26 mouse cellular contexts compared by ENCODE assay signal in genomic region chr16:83271869-83272268, GRCm38 (mm10).
DNase-seq lines count a peak whose midpoint lies in the region; ATAC-seq and TF ChIP-seq lines count a peak whose summit lies in the region.
"Had no signal": no experiment of that assay in that cellular context is flagged by ENCODE, and none has a peak within 500 bp of the region (broad histone marks: within the 10 kb centered on the region; RNA-seq: fewer than 3 reads in every experiment).

No protein-coding gene starts in this region.

- no peak for TF ChIP-seq CTCF in hindbrain, postnatal 0 days (IDR thresholded peaks at IDR 0.05; ENCODE audit: low read depth)

- no peak overlapping the region for H3K4me2 ChIP-seq in forebrain, embryonic 11.5 days (ENCODE audit: low read depth, low read length, severe bottlenecking)
- H3K4me2 ChIP-seq in forebrain, embryonic 12.5 days: no peak overlapping the region
- no peak overlapping the region for H3K4me2 ChIP-seq in hindbrain, embryonic 11.5 days (replicated peaks; ENCODE audit: low read depth, low read length)
- no peak overlapping the region for H3K4me2 ChIP-seq in hindbrain, postnatal 0 days (ENCODE audit: low read depth, low read length)
- H3K4me2 ChIP-seq in midbrain, embryonic 12.5 days (replicated peaks): no peak overlapping the region
- H3K4me2 ChIP-seq in midbrain, embryonic 16.5 days (ENCODE audit: low read length): no peak overlapping the region
- H3K4me2 ChIP-seq in midbrain, embryonic 15.5 days: no peak overlapping the region
- H3K4me2 ChIP-seq: embryonic facial prominence, embryonic 12.5 days; forebrain, embryonic 13.5 days; forebrain, embryonic 15.5 days had no signal

- peak; percentile 39; the same call in 1 of the 2 replicates for ATAC-seq in forebrain, embryonic 11.5 days (replicated peaks; ENCODE audit: low FRiP score)
- ATAC-seq in forebrain, embryonic 12.5 days (ENCODE audit: low FRiP score): no peak
- peak; percentile 49; the same call in 1 of the 2 replicates for ATAC-seq in hindbrain, embryonic 11.5 days (ENCODE audit: low FRiP score)
- ATAC-seq in hindbrain, postnatal 0 days: no peak
- ATAC-seq in midbrain, embryonic 12.5 days (ENCODE audit: low FRiP score, low read depth): peak; percentile 93
- no peak for ATAC-seq in midbrain, embryonic 16.5 days
- peak; percentile 33; the same call in 1 of the 2 replicates for ATAC-seq in midbrain, embryonic 15.5 days (replicated peaks)
- ATAC-seq: activated CD4-positive, CD25-positive, alpha-beta regulatory T cell, adult 4 months; CD4-positive, CD25-positive, alpha-beta regulatory T cell, adult 4 months; forebrain, embryonic 13.5 days; forebrain, embryonic 15.5 days; Patski had no signal

- H3K27ac ChIP-seq in forebrain, embryonic 11.5 days (ENCODE audit: low read depth, low read length): no peak overlapping the region
- H3K27ac ChIP-seq in forebrain, embryonic 12.5 days: no peak overlapping the region
- no peak overlapping the region for H3K27ac ChIP-seq in hindbrain, embryonic 11.5 days (ENCODE audit: low read depth, low read length)
- H3K27ac ChIP-seq in hindbrain, postnatal 0 days: no peak overlapping the region
- H3K27ac ChIP-seq in midbrain, embryonic 12.5 days (replicated peaks): no peak overlapping the region
- H3K27ac ChIP-seq in midbrain, embryonic 16.5 days (ENCODE audit: low read length): no peak overlapping the region
- no peak overlapping the region for H3K27ac ChIP-seq in midbrain, embryonic 15.5 days
- H3K27ac ChIP-seq in midbrain, embryonic 10.5 days (replicated peaks): no peak overlapping the region
- H3K27ac ChIP-seq: embryonic facial prominence, embryonic 10.5 days; embryonic facial prominence, embryonic 12.5 days; forebrain, embryonic 13.5 days; forebrain, embryonic 15.5 days had no signal

- no peak for DNase-seq in forebrain, embryonic 11.5 days (ENCODE audit: low spot score)
- DNase-seq in hindbrain, embryonic 11.5 days (ENCODE audit: low spot score): no peak
- no peak for DNase-seq in hindbrain, postnatal 0 days (ENCODE audit: low spot score)
- no peak for DNase-seq in midbrain, embryonic 10.5 days (ENCODE audit: low spot score)
- DNase-seq: adrenal gland, adult 8-10 months; adrenal gland, postnatal 14 days; adrenal gland, postnatal 36 days; B cell, adult 2 months; cerebellum, adult 11-12 months; cerebellum, adult 2 months; cerebellum, adult 9-10 months; cerebellum, postnatal 10 days; cerebellum, postnatal 25 days had no signal

- H3K9ac ChIP-seq in forebrain, embryonic 11.5 days (ENCODE audit: low read length): no peak overlapping the region
- H3K9ac ChIP-seq in forebrain, embryonic 12.5 days: no peak overlapping the region
- H3K9ac ChIP-seq in hindbrain, embryonic 11.5 days (ENCODE audit: low read depth, low read length): no peak overlapping the region
- H3K9ac ChIP-seq in hindbrain, postnatal 0 days (replicated peaks; ENCODE audit: low read length): no peak overlapping the region
- no peak overlapping the region for H3K9ac ChIP-seq in midbrain, embryonic 12.5 days (replicated peaks)
- no peak overlapping the region for H3K9ac ChIP-seq in midbrain, embryonic 16.5 days (ENCODE audit: low read depth, low read length)
- H3K9ac ChIP-seq in midbrain, embryonic 15.5 days: no peak overlapping the region
- H3K9ac ChIP-seq: embryonic facial prominence, embryonic 12.5 days; forebrain, embryonic 13.5 days; forebrain, embryonic 15.5 days had no signal

- H3K36me3 ChIP-seq in forebrain, embryonic 11.5 days (ENCODE audit: control insufficient read depth, insufficient read depth, low read length): no peaks in the 10 kb centered on the region
- no peaks in the 10 kb centered on the region for H3K36me3 ChIP-seq in forebrain, embryonic 12.5 days (replicated peaks)
- no peaks in the 10 kb centered on the region for H3K36me3 ChIP-seq in hindbrain, embryonic 11.5 days (ENCODE audit: control insufficient read depth, insufficient read depth, low read length)
- H3K36me3 ChIP-seq in hindbrain, postnatal 0 days (ENCODE audit: insufficient read depth, low read length): no peaks in the 10 kb centered on the region
- no peaks in the 10 kb centered on the region for H3K36me3 ChIP-seq in midbrain, embryonic 12.5 days
- no peaks in the 10 kb centered on the region for H3K36me3 ChIP-seq in midbrain, embryonic 16.5 days (ENCODE audit: control insufficient read depth, insufficient read depth, low read length)
- H3K36me3 ChIP-seq in midbrain, embryonic 15.5 days (replicated peaks): no peaks in the 10 kb centered on the region
- H3K36me3 ChIP-seq in midbrain, embryonic 10.5 days: no peaks in the 10 kb centered on the region
- H3K36me3 ChIP-seq: embryonic facial prominence, embryonic 10.5 days; embryonic facial prominence, embryonic 12.5 days; forebrain, embryonic 15.5 days; G1E had no signal

- no peaks in the 10 kb centered on the region for H3K9me3 ChIP-seq in forebrain, embryonic 11.5 days (ENCODE audit: control insufficient read depth, low read length)
- no peaks in the 10 kb centered on the region for H3K9me3 ChIP-seq in forebrain, embryonic 12.5 days
- no peaks in the 10 kb centered on the region for H3K9me3 ChIP-seq in hindbrain, embryonic 11.5 days (ENCODE audit: control insufficient read depth, low read length)
- H3K9me3 ChIP-seq in hindbrain, postnatal 0 days (ENCODE audit: low read length): no peaks in the 10 kb centered on the region
- H3K9me3 ChIP-seq in midbrain, embryonic 12.5 days: no peaks in the 10 kb centered on the region
- no peaks in the 10 kb centered on the region for H3K9me3 ChIP-seq in midbrain, embryonic 16.5 days (replicated peaks; ENCODE audit: control insufficient read depth, low read length, poor library complexity, severe bottlenecking)
- H3K9me3 ChIP-seq in midbrain, embryonic 15.5 days: no peaks in the 10 kb centered on the region
- H3K9me3 ChIP-seq in midbrain, embryonic 10.5 days (replicated peaks): no peaks in the 10 kb centered on the region
- H3K9me3 ChIP-seq: embryonic facial prominence, embryonic 10.5 days; embryonic facial prominence, embryonic 12.5 days; forebrain, embryonic 13.5 days; forebrain, embryonic 15.5 days; G1E had no signal

- H3K4me3 ChIP-seq in forebrain, embryonic 11.5 days (ENCODE audit: low read depth, low read length): no peak overlapping the region
- no peak overlapping the region for H3K4me3 ChIP-seq in forebrain, embryonic 12.5 days (replicated peaks)
- H3K4me3 ChIP-seq in hindbrain, embryonic 11.5 days (ENCODE audit: low read depth, low read length): no peak overlapping the region
- no peak overlapping the region for H3K4me3 ChIP-seq in hindbrain, postnatal 0 days (ENCODE audit: low read length)
- H3K4me3 ChIP-seq in midbrain, embryonic 12.5 days: no peak overlapping the region
- no peak overlapping the region for H3K4me3 ChIP-seq in midbrain, embryonic 16.5 days (ENCODE audit: low read depth, low read length)
- H3K4me3 ChIP-seq in midbrain, embryonic 15.5 days: no peak overlapping the region
- H3K4me3 ChIP-seq in midbrain, embryonic 10.5 days: no peak overlapping the region
- H3K4me3 ChIP-seq: embryonic facial prominence, embryonic 10.5 days; embryonic facial prominence, embryonic 12.5 days; forebrain, embryonic 13.5 days; forebrain, embryonic 15.5 days had no signal

- no peaks in the 10 kb centered on the region for H3K27me3 ChIP-seq in forebrain, embryonic 11.5 days (ENCODE audit: control insufficient read depth, insufficient read depth, low read length)
- H3K27me3 ChIP-seq in forebrain, embryonic 12.5 days: no peaks in the 10 kb centered on the region
- no peaks in the 10 kb centered on the region for H3K27me3 ChIP-seq in hindbrain, embryonic 11.5 days (ENCODE audit: control insufficient read depth, insufficient read depth, low read length)
- no peaks in the 10 kb centered on the region for H3K27me3 ChIP-seq in hindbrain, postnatal 0 days (ENCODE audit: insufficient read depth, low read length)
- no peaks in the 10 kb centered on the region for H3K27me3 ChIP-seq in midbrain, embryonic 12.5 days
- H3K27me3 ChIP-seq in midbrain, embryonic 16.5 days (ENCODE audit: control insufficient read depth, insufficient read depth, low read depth, low read length): no peaks in the 10 kb centered on the region
- H3K27me3 ChIP-seq in midbrain, embryonic 15.5 days (replicated peaks): no peaks in the 10 kb centered on the region
- no peaks in the 10 kb centered on the region for H3K27me3 ChIP-seq in midbrain, embryonic 10.5 days (ENCODE audit: low read depth, poor library complexity, severe bottlenecking)
- H3K27me3 ChIP-seq: CH12.LX; embryonic facial prominence, embryonic 12.5 days; forebrain, embryonic 13.5 days; forebrain, embryonic 15.5 days; Patski had no signal

- WGBS in forebrain, embryonic 11.5 days: 92% methylated on average over 1 of the region's 1 CpGs
- 86% methylated on average over 1 of the region's 1 CpGs for WGBS in forebrain, embryonic 12.5 days
- 97% methylated on average over 1 of the region's 1 CpGs for WGBS in hindbrain, embryonic 11.5 days
- WGBS in hindbrain, postnatal 0 days: 85% methylated on average over 1 of the region's 1 CpGs
- WGBS in midbrain, embryonic 12.5 days: 58% methylated on average over 1 of the region's 1 CpGs
- WGBS in midbrain, embryonic 16.5 days: 68% methylated on average over 1 of the region's 1 CpGs
- 53% methylated on average over 1 of the region's 1 CpGs for WGBS in midbrain, embryonic 15.5 days
- 89% methylated on average over 1 of the region's 1 CpGs for WGBS in midbrain, embryonic 10.5 days

- no peaks in the 10 kb centered on the region for H3K4me1 ChIP-seq in forebrain, embryonic 11.5 days (replicated peaks; ENCODE audit: control insufficient read depth, insufficient read depth, low read length)
- peaks cover 5% of the 10 kb centered on the region; the same call in 1 of the 2 replicates for H3K4me1 ChIP-seq in forebrain, embryonic 12.5 days
- no peaks in the 10 kb centered on the region for H3K4me1 ChIP-seq in hindbrain, embryonic 11.5 days (replicated peaks; ENCODE audit: control insufficient read depth, insufficient read depth, low read length)
- H3K4me1 ChIP-seq in hindbrain, postnatal 0 days (ENCODE audit: insufficient read depth, low read length): no peaks in the 10 kb centered on the region
- no peaks in the 10 kb centered on the region for H3K4me1 ChIP-seq in midbrain, embryonic 12.5 days
- H3K4me1 ChIP-seq in midbrain, embryonic 16.5 days (ENCODE audit: control insufficient read depth, insufficient read depth, low read length): no peaks in the 10 kb centered on the region
- H3K4me1 ChIP-seq in midbrain, embryonic 15.5 days: no peaks in the 10 kb centered on the region
- H3K4me1 ChIP-seq in midbrain, embryonic 10.5 days: peaks cover 6% of the 10 kb centered on the region; the same call in 1 of the 2 replicates
- H3K4me1 ChIP-seq: embryonic facial prominence, embryonic 10.5 days; embryonic facial prominence, embryonic 12.5 days; forebrain, embryonic 13.5 days; forebrain, embryonic 15.5 days had no signal

Comparison
In these comparisons a context has a peak if more than half of its experiments do, and no peak if none do; other contexts are left out.
1. ATAC-seq: peak in forebrain, embryonic 11.5 days (single experiment), hindbrain, embryonic 11.5 days (single experiment), midbrain, embryonic 12.5 days (single experiment) and midbrain, embryonic 15.5 days (single experiment); none in forebrain, embryonic 12.5 days (single experiment), hindbrain, postnatal 0 days (single experiment) and midbrain, embryonic 16.5 days (single experiment).